Mouse (Mus musculus): Measurements from ENCODE around the gene Pde7b.

- TF ChIP-seq CTCF (conservative IDR thresholded peaks at IDR 0.05; ENCODE audit: insufficient read depth, insufficient read length, low read depth, low read length) (no peak), POLR2A (IDR thresholded peaks at IDR 0.05; ENCODE audit: low read depth, low read length) (no peak)
Observed at GRCm38 (mm10) chr10:20486461-20487253, 238.2 kb downstream of the Pde7b start.
